Comparison of ENCODE assay signal across 11 mouse cellular contexts in genomic region chr17:65952083-65952482, GRCm38 (mm10). TPM values are rescaled to one million over a fixed set of nuclear protein-coding genes. Genes with fewer than 3 reads are reported as not detected.
DNase-seq lines count a peak whose midpoint lies in the region; ATAC-seq and TF ChIP-seq lines count a peak whose summit lies in the region.
"Had no signal": no experiment of that assay in that cellular context is flagged by ENCODE, and none has a peak within 500 bp of the region (broad histone marks: within the 10 kb centered on the region; RNA-seq: fewer than 3 reads in every experiment).

No protein-coding gene starts in this region.

- ATAC-seq in common myeloid progenitor, adult 5-6 weeks (replicated peaks; ENCODE audit: low read depth, poor library complexity, severe bottlenecking) = peak; percentile 57
- ATAC-seq in heart, embryonic 12.5 days (ENCODE audit: insufficient number of reproducible peaks, low FRiP score) = no peak

- no peak for TF ChIP-seq POLR2A in heart, adult 2 months (IDR thresholded peaks at IDR 0.05; ENCODE audit: insufficient read depth, low read depth, low read length)

- TF ChIP-seq CTCF in heart, adult 2 months (IDR thresholded peaks at IDR 0.05) = peak; percentile 42

- no peak overlapping the region for H3K9ac ChIP-seq in heart, adult 2 months (ENCODE audit: low read depth, low read length)
- H3K9ac ChIP-seq in heart, embryonic 12.5 days = no peak overlapping the region
- H3K9ac ChIP-seq: stomach, embryonic 15.5 days had no signal

- TF ChIP-seq EP300 in heart, adult 2 months (IDR thresholded peaks at IDR 0.05; ENCODE audit: insufficient read depth, low read depth, low read length) = no peak

- H3K9me3 ChIP-seq in heart, embryonic 12.5 days (replicated peaks) = no peaks in the 10 kb centered on the region
- H3K9me3 ChIP-seq: forebrain, embryonic 10.5 days; hindbrain, embryonic 10.5 days; stomach, embryonic 15.5 days had no signal

- H3K79me2 ChIP-seq in heart, adult 2 months (replicated peaks; ENCODE audit: control insufficient read depth, insufficient read depth, low read length) = 0 out of 2 replicates have a peak, but pooled peaks cover 4% of the 10 kb centered on the region

- H3K36me3 ChIP-seq in heart, adult 2 months (ENCODE audit: control insufficient read depth, insufficient read depth, low read length) = peaks cover 4% of the 10 kb centered on the region; the same call in 1 of the 2 replicates
- H3K36me3 ChIP-seq in heart, embryonic 12.5 days = peaks cover 4% of the 10 kb centered on the region; the same call in 1 of the 2 replicates

- intact Hi-C loops in heart, adult 2 months (cut with DNase I) = loop anchor here (2.0 to 10.0 kb wide), 5 partner anchors 35 to 247 kb away; no protein-coding TSS in a partner anchor

- no peak overlapping the region for H3K4me3 ChIP-seq in heart, adult 2 months
- no peak overlapping the region for H3K4me3 ChIP-seq in heart, embryonic 12.5 days
- H3K4me3 ChIP-seq: hindbrain, embryonic 10.5 days; stomach, embryonic 15.5 days had no signal

- H3K27ac ChIP-seq in heart, adult 2 months = no peak overlapping the region
- no peak overlapping the region for H3K27ac ChIP-seq in heart, embryonic 12.5 days (ENCODE audit: poor library complexity, severe bottlenecking)
- H3K27ac ChIP-seq: forebrain, embryonic 10.5 days; hindbrain, embryonic 10.5 days; stomach, embryonic 15.5 days had no signal

- H3K4me2 ChIP-seq in heart, embryonic 12.5 days = no peak overlapping the region
- H3K4me2 ChIP-seq: stomach, embryonic 15.5 days had no signal

- no peak for DNase-seq in heart, adult 2 months
- no peak for DNase-seq in heart, adult 11 months
- peak; percentile 66 for DNase-seq in thymus, postnatal 0 days (ENCODE audit: low spot score)
- DNase-seq in thymus, postnatal 4 days = no peak
- DNase-seq in retina, postnatal 1 day = peak; percentile 61
- DNase-seq in gastrocnemius, postnatal 10 days = no peak

- 81% methylated on average over 5 of the region's 5 CpGs for WGBS in heart, adult 2 months
- 82% methylated on average over 5 of the region's 5 CpGs for WGBS in heart, embryonic 12.5 days

- no peaks in the 10 kb centered on the region for H3K27me3 ChIP-seq in heart, adult 2 months (ENCODE audit: control insufficient read depth, insufficient read depth, low read length)
- no peaks in the 10 kb centered on the region for H3K27me3 ChIP-seq in heart, embryonic 12.5 days (replicated peaks)
- H3K27me3 ChIP-seq: stomach, embryonic 15.5 days had no signal

- H3K4me1 ChIP-seq in heart, adult 2 months (ENCODE audit: control insufficient read depth, insufficient read depth, low read length) = peaks cover 6% of the 10 kb centered on the region
- peaks cover 23% of the 10 kb centered on the region for H3K4me1 ChIP-seq in heart, embryonic 12.5 days (replicated peaks)

RNA-seq across cellular contexts. Expression of gene Twsg1, which starts 1.1 kb away (rescaled TPM):
- total RNA-seq in heart, adult 2 months (2021) = 10 to 100 TPM; 76.1 to 79.0 TPM
- polyA plus RNA-seq in heart, adult 2 months (2012; rRNA removed) = 41.7 and 83.0 TPM in 2 replicates
- polyA plus RNA-seq in thymus, postnatal 0 days (2015; fragmentation: Nextera tagmentation; extraction: Ambion mirVana) = 66.4 and 68.7 TPM in 2 replicates
- total RNA-seq in common myeloid progenitor, adult 5-6 weeks (2017) = 21.8 and 23.3 TPM in 2 replicates
- total RNA-seq in gastrocnemius, postnatal 10 days (2021) = 10 to 100 TPM; 29.0 to 32.7 TPM
- 109 TPM in 2 replicates for polyA plus RNA-seq in heart, embryonic 12.5 days (2016; fragmentation: Nextera tagmentation; extraction: Ambion mirVana)

Comparison
In these comparisons a context has a peak if more than half of its experiments do, and no peak if none do; other contexts are left out.
1. DNase-seq: peak in thymus, postnatal 0 days (single experiment) and retina, postnatal 1 day (single experiment); none in heart, adult 2 months (0 of 2), heart, adult 11 months (single experiment), thymus, postnatal 4 days (single experiment) and gastrocnemius, postnatal 10 days (single experiment).